Mouse (Mus musculus) olfactory bulb, adult 2 months (tissue): ENCODE measurements around the gene Mrtfb.

Experiments
- CTCF ChIP-seq: fragments of 200-500 bp; IDR thresholded peaks from 2 replicates; pipeline ENCODE4 v1.5.1; 2012; ENCODE audit warnings: low read depth, mild to moderate bottlenecking, low read length, moderate library complexity; ENCODE audit not compliant: insufficient read depth
- POLR2A ChIP-seq: fragments of 200-500 bp; IDR thresholded peaks from 2 replicates; pipeline ENCODE4 v1.6.1; 2012; ENCODE audit warnings: mild to moderate bottlenecking, low read depth, low read length, moderate library complexity; ENCODE audit not compliant: insufficient read depth

DNA sequence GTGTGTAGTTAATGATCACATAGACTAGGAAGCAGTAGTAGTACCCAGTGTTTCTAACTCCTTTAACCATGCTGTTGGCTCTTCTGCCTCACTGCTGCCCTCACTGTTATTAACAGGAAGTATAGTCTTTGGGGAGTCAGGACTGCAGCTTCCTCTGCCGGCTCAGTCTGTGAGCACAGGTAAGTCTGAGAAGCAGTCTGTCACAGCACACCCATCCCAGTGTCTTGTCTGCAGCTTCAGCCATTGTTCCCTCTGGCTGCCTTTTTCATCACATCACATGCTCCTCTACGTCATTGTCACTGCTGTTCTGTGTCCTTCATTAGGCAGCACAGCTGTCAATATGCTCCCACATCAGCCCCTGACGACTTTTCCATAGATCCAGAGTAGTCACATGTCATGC lies 75.6 kb downstream of the Mrtfb start:
- TF ChIP-seq POLR2A (no peak), CTCF (no peak)
